Mouse (Mus musculus) induced T-regulatory cell, adult 2 months (primary cell): ENCODE results near the gene Rhbdl3.

Source experiments
- DNase-seq: peaks from one replicate; pipeline ENCODE4 v3.0.0-alpha.2; 2012; ENCODE audit warnings: low read depth

The Rhbdl3 gene

GRCm38 (mm10) chr11:80385055-80385454 lies 84.3 kb downstream of the Rhbdl3 start:
- DNase-seq: peak; percentile 23

GRCm38 (mm10) chr11:80386790-80387189 lies 86.1 kb downstream of the Rhbdl3 start:
- DNase-seq: peak; percentile 6

GRCm38 (mm10) chr11:80389885-80390284 lies 89.2 kb downstream of the Rhbdl3 start:
- DNase-seq: no peak

GRCm38 (mm10) chr11:80391407-80392120 lies 90.9 kb downstream of the Rhbdl3 start:
- no peak for DNase-seq

- DNase-seq: no peak
Measured at GRCm38 (mm10) chr11:80395930-80396329, 95.2 kb downstream of the Rhbdl3 start.

- no peak for DNase-seq
Measured at GRCm38 (mm10) chr11:80396617-80397016, 95.9 kb downstream of the Rhbdl3 start.
